Mouse (Mus musculus): Measurements from ENCODE around the gene Mpp6.

The Mpp6 gene

GRCm38 (mm10) chr6:50231288-50231687 lies 121.2 kb downstream of the Mpp6 start:
- no peak for DNase-seq

- no peak for DNase-seq
Measured at GRCm38 (mm10) chr6:50232984-50233383, 122.9 kb downstream of the Mpp6 start.

DNA sequence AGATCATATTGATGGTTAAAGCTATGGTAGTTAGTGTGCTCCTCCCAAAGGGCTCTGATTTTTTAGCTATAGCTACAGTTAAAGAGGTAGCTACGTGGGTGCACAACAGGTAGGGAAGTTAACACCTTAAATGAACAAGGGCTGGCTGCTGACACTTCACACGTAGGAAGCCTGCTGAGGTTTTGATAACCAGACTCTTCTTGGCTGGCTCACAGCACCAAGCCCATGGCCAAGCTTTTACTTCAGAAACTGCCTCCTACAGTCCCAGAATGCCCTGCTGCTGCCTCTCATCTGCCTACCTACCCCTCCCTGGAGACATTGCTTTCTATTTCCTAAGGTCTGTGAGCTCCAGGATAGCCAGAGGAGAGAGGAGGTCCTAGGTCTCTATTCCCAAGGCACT lies 127.9 kb downstream of the Mpp6 start:
- no peak for DNase-seq

- DNase-seq: no peak
Measured at GRCm38 (mm10) chr6:50239902-50240301, 129.9 kb downstream of the Mpp6 start.

- DNase-seq: no peak
Measured at GRCm38 (mm10) chr6:50240437-50240836, 130.4 kb downstream of the Mpp6 start.

DNA sequence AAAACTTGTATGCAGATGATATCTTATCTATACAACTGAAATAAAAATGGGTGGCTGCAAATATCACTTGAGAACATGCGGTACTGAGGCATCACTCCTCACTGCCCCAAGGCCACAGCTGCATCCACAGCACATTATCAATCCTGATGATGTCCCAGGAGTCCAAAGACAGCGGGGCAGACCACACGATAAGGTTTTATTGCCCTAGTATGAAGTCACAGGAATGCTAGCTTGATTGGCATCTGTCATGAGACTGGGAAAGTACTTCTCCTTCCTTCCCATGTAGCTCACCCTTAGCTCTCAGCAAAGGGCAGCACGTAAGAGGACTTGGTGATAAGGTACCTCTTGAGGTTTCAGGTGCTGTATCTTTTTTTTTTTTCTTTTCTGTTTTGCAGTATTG lies 134.1 kb downstream of the Mpp6 start:
- no peak for DNase-seq

DNA sequence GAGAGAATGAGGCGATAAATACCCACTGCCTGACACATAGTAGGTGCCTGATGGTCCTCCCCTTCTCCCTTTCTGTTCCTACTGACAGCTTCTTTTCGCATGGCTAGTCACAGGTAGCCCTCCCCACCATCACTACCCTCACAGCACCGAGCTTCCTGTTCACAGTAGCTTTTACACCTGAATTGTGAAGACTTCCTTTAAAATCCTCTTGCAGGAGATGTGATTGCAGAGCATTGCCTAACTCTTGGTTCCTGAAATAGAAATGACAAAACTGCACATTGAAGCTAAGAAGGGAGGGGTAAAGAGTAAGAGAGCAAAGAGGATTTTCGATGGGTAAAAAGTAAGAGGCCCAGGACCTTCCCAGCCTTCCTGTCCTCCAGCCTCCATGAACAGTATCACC lies 134.9 kb downstream of the Mpp6 start:
- DNase-seq: no peak

GRCm38 (mm10) chr6:50247356-50247755 lies 137.3 kb downstream of the Mpp6 start:
- no peak for DNase-seq

GRCm38 (mm10) chr6:50247791-50248190 lies 137.8 kb downstream of the Mpp6 start:
- no peak for DNase-seq

Measured in cerebellum, postnatal 25 days (tissue).